7 mouse cellular contexts compared by ENCODE assay signal in genomic region chr8:117282141-117282950, GRCm38 (mm10). TPM values are rescaled to one million over a fixed set of nuclear protein-coding genes. Genes with fewer than 3 reads are reported as not detected.
DNase-seq lines count a peak whose midpoint lies in the region; ATAC-seq lines count a peak whose summit lies in the region.

No protein-coding gene starts in this region.

- H3K27ac ChIP-seq in heart, embryonic 16.5 days (ENCODE audit: low read length): peak overlapping the region; percentile 52; the same call in 1 of the 2 replicates
- H3K27ac ChIP-seq in liver, embryonic 15.5 days (replicated peaks): peak overlapping the region; percentile 49
- H3K27ac ChIP-seq in stomach, embryonic 16.5 days (ENCODE audit: low read length): peak overlapping the region; percentile 80

- H3K4me2 ChIP-seq in heart, embryonic 16.5 days (ENCODE audit: low read depth, low read length): peak overlapping the region; percentile 39; the same call in 1 of the 2 replicates
- peak overlapping the region; percentile 45 for H3K4me2 ChIP-seq in liver, embryonic 15.5 days
- peak overlapping the region; percentile 39 for H3K4me2 ChIP-seq in stomach, embryonic 16.5 days (ENCODE audit: low read depth, low read length)

- ATAC-seq in heart, embryonic 16.5 days (replicated peaks; ENCODE audit: extremely low read depth, insufficient read depth, low FRiP score): no peak
- ATAC-seq in liver, embryonic 15.5 days (ENCODE audit: insufficient read depth): no peak
- ATAC-seq in stomach, embryonic 16.5 days (ENCODE audit: insufficient read depth, low FRiP score): peak; percentile 37; the same call in 1 of the 2 replicates

- DNase-seq in B cell, adult 2 months: peak; percentile 45 to 46
- peak; percentile 28 for DNase-seq in NIH3T3 (ENCODE audit: low read depth)
- no peak for DNase-seq in gastrocnemius, adult 18-20 months (ENCODE audit: low spot score)
- no peak for DNase-seq in neural tube, embryonic 10.5 days (ENCODE audit: extremely low spot score, low spot score)

- H3K4me1 ChIP-seq in heart, embryonic 16.5 days (ENCODE audit: control insufficient read depth, insufficient read depth, low read length): peaks cover 19% of the 10 kb centered on the region
- peaks cover 71% of the 10 kb centered on the region for H3K4me1 ChIP-seq in liver, embryonic 15.5 days (replicated peaks)
- H3K4me1 ChIP-seq in stomach, embryonic 16.5 days (ENCODE audit: control insufficient read depth, insufficient read depth, low read length): peaks cover 56% of the 10 kb centered on the region

- peak overlapping the region; percentile 38; the same call in 1 of the 2 replicates for H3K9ac ChIP-seq in heart, embryonic 16.5 days (ENCODE audit: low read length)
- H3K9ac ChIP-seq in liver, embryonic 15.5 days: no peak overlapping the region
- peak overlapping the region; percentile 53 for H3K9ac ChIP-seq in stomach, embryonic 16.5 days (ENCODE audit: low read length)

- H3K36me3 ChIP-seq in heart, embryonic 16.5 days (ENCODE audit: control insufficient read depth, insufficient read depth): peaks cover 4% of the 10 kb centered on the region
- H3K36me3 ChIP-seq in liver, embryonic 15.5 days (replicated peaks): peaks cover 18% of the 10 kb centered on the region
- H3K36me3 ChIP-seq in stomach, embryonic 16.5 days (ENCODE audit: control insufficient read depth, insufficient read depth, low read length): 0 out of 2 replicates have a peak, but pooled peaks cover 4% of the 10 kb centered on the region

- H3K27me3 ChIP-seq in heart, embryonic 16.5 days (ENCODE audit: control insufficient read depth, insufficient read depth, low read length): no peaks in the 10 kb centered on the region
- H3K27me3 ChIP-seq in liver, embryonic 15.5 days: no peaks in the 10 kb centered on the region
- no peaks in the 10 kb centered on the region for H3K27me3 ChIP-seq in stomach, embryonic 16.5 days (ENCODE audit: control insufficient read depth, insufficient read depth, low read length)

- 51% methylated on average over 17 of the region's 17 CpGs for WGBS in heart, embryonic 16.5 days
- WGBS in liver, embryonic 15.5 days (ENCODE audit: insufficient replicate concordance): 34% methylated on average over 17 of the region's 17 CpGs
- WGBS in stomach, embryonic 16.5 days: 34% methylated on average over 17 of the region's 17 CpGs

- 0 out of 2 replicates have a peak overlapping the region, but pooled peaks have one; percentile 13 for H3K4me3 ChIP-seq in heart, embryonic 16.5 days (ENCODE audit: low read length)
- no peak overlapping the region for H3K4me3 ChIP-seq in liver, embryonic 15.5 days (replicated peaks)
- H3K4me3 ChIP-seq in stomach, embryonic 16.5 days (replicated peaks; ENCODE audit: low read length): no peak overlapping the region; the same call in 1 of the 2 replicates

- H3K9me3 ChIP-seq in heart, embryonic 16.5 days (replicated peaks; ENCODE audit: control insufficient read depth, low read length): no peaks in the 10 kb centered on the region; the same call in 1 of the 2 replicates
- H3K9me3 ChIP-seq in liver, embryonic 15.5 days (replicated peaks): no peaks in the 10 kb centered on the region
- H3K9me3 ChIP-seq in stomach, embryonic 16.5 days (replicated peaks; ENCODE audit: control insufficient read depth, low read length): no peaks in the 10 kb centered on the region

RNA-seq across cellular contexts. Expression of gene Cmip, which starts 25.5 kb away (rescaled TPM):
- 6.8 and 7.0 TPM in 2 replicates for polyA plus RNA-seq in heart, embryonic 16.5 days (2015; fragmentation: Nextera tagmentation; extraction: Ambion mirVana)
- 11.5 and 15.7 TPM in 2 replicates for polyA plus RNA-seq in liver, embryonic 15.5 days (2015; fragmentation: Nextera tagmentation; extraction: Ambion mirVana)
- 13.7 and 14.2 TPM in 2 replicates for polyA plus RNA-seq in stomach, embryonic 16.5 days (2015; fragmentation: Nextera tagmentation; extraction: Ambion mirVana)
- total RNA-seq in gastrocnemius, adult 18-20 months (2021): 1 to 10 TPM; 6.8 to 8.5 TPM

Comparison
In these comparisons a context has a peak if more than half of its experiments do, and no peak if none do; other contexts are left out.
1. DNase-seq: peak in B cell, adult 2 months (2 of 2) and NIH3T3 (single experiment); none in gastrocnemius, adult 18-20 months (single experiment) and neural tube, embryonic 10.5 days (single experiment).
2. Peak in every context shown above with its lines, with median percentiles within 50 percentile points of each other: H3K27ac ChIP-seq and H3K4me2 ChIP-seq.